Mouse (Mus musculus): ENCODE measurements around the gene Pld1.

DNA sequence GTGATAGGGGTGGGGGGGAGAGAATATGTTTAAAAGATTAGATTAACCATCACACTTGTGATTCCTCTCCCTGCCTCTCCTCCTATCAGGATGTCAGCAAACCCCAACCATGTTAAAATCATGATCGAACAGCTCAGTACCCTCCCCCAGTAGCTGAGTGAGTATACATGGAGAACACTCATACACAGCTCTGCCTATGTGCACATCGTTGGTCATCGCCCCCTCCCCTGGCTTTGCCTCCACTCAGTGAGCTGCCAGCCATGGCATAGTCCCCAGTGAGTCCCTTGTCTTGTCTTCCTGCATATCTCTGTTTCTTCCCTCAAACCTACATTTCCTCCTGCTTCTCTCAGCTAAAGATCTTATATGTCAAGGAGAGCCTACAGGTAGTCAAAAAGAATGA is 36.5 kb downstream of the Pld1 start:
- TF ChIP-seq CTCF (IDR thresholded peaks at IDR 0.05; ENCODE audit: low read depth), result no peak
- no peak for TF ChIP-seq EP300 (optimal IDR thresholded peaks at IDR 0.05)
